Mouse (Mus musculus) left cerebral cortex, postnatal 36 days (tissue): ENCODE results near the gene Snorc. TPM values are rescaled to one million over a fixed set of nuclear protein-coding genes. Genes with fewer than 3 reads are reported as not detected.

Experiments used
- DNase-seq, 2 experiments: peaks; one replicate each; pipeline ENCODE4 v3.0.0; 2021 to 2022; ENCODE audit warnings: low spot score in 2 of 2, mixed read lengths in 1 of 2
- intact Hi-C: fragments of 180-260 bp; cut with DNase I; formaldehyde crosslinking; loops from one replicate; pipeline ENCODE4 v1.15.1; 2025
- total RNA-seq, 2 experiments: library from RNA; stranded (reverse); gene quantifications; 2 replicates each; pipeline ENCODE4 v1.2.3; 2021

Gene Snorc
- total RNA-seq, 2 experiments from 2014 or later = not detected

- DNase-seq = peak; percentile 53 to 62
- intact Hi-C loops = loop anchor here (5.0 kb wide), 3 partner anchors 83 to 213 kb away; no protein-coding TSS in a partner anchor
These were observed 38.8 kb downstream of the Snorc start for GRCm38 (mm10) chr1:87508591-87509560.

DNA sequence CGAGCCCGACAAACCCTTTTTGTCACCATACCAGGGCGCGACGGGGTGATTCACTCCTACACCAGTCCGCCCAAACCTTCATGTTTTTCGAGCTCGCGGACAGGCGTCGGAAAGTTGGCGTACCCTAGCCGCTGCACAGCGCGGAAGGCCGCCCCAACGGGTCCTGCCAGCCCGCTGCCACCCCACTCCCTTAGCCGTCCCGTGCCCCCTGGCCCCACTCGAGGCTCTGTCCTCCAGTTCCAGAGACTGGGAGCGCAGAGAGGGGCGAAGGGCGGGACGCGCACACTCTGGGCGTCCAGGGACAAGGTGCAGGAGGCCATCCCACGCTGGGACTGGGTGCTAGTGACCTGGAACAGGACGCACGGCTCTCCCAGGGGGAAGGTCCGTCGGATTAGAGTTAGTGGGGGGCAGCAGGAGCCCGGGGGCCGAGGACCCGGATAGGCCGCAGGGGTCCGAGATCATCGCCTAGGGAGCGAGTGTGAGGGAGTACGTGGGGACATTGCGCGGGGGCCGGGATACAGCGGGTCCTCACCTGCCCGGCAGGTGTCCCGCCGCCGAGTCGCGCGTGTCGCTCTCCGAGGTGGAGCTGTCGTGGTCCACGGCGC lies 39.6 kb downstream of the Snorc start, which contains the start of gene Neu2:
Gene Neu2 (plus strand): TSS at position 329 of the 605 bp plus-strand sequence.
- DNase-seq = peak in 1 of 2 experiments; percentile 53
- intact Hi-C loops = loop anchor here (5.0 kb wide), 3 partner anchors 83 to 213 kb away; no protein-coding TSS in a partner anchor

DNA sequence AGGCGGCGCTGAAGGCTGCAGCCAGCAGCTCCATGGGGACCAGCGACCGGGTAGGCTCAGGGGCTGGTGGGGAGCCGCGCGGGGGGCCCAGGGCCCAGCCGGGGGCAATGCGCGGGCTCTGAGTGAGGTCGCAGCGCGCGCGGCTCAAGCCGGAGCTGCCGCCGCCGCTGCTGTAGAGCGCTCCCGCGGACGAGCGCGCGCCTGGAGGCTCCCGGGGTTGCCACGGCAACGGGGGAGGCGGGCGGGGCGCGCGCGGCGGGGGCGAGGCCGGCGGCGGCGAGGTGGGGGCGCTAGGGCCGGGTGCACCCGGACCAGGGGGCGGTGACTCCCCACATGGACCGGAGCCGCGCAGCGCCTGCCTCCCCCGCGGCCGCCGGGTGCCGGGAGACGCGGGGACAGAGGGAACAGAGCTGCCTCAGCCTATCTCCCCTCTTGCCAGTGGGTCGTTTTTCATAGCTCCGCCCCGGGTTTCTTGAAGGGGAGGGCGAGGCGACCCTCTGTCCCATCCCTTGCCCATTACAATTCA lies 40.2 kb downstream of the Snorc start:
- intact Hi-C loops = no loop called here
- peak; percentile 70 to 82 for DNase-seq

DNA sequence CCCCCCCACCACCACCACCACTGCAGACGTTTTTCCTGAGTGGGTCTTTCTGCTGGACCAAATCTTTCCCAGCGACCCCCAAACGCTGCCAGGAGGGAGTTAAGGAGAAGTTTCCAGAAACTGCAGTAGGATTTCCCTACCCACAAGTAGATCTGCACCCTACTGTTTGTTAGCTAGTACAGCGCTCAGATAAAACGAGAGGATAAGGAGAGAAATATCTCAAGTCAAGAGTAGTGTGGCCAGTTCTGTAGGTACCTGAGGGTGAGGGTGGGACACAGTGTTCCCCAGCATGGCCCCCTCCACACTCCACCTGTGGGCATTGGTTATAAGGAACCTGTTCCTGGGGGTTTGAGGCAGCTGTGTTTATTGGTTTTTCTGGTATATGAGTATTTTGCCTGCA lies 40.8 kb downstream of the Snorc start:
- intact Hi-C loops = no loop called here
- DNase-seq = no peak

DNA sequence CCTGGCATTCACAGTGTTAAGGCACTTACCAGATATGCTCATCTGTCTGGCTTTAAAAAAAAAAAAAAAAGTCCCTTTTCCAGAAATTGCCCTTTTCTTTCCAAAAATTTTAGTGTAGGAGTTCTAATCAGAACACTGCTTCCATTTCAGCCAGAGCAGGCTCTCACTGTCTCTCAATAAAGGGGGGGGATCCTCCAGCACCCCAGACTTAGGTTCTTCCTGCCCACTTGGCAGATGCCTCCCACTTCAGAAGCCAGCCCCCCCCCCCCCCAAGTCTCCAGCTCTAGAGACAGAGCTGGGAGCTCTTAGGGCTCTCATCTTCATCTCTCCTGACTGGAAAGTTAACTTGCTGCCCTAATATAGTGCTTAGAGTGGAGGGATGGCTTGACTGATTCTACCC lies 50.4 kb downstream of the Snorc start:
- intact Hi-C loops = no loop called here
- no peak for DNase-seq

DNA sequence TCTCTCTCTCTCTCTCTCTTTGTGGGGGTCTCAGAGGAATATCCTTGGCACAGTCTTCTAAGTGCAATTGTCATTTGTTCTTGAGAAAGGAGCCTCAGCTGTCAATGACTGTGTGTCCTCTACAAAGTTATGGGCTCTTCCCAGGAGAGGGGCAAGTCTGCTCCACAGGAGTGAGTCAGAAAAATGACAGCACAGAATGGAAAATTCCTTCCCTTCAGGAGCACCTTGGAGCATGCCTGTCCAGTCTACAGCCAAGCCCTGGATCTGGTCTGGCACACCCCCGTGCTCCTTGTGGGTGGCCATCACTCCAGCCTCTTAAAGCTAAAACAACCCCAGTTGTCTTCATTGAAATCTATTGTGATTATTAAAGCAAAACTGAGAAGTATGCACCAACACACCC lies 51.5 kb downstream of the Snorc start:
- intact Hi-C loops = no loop called here
- DNase-seq = no peak

- DNase-seq = no peak
- intact Hi-C loops = no loop called here
These were observed 55.0 kb downstream of the Snorc start for GRCm38 (mm10) chr1:87525041-87525440.

Other genes with a start within 250 kb of the Snorc start
- gene Efhd1, start 205.9 kb upstream of the Snorc start, total RNA-seq = 10 to 100 TPM; 10.9 to 16.4 TPM
- gene Gigyf2, start 143.3 kb upstream of the Snorc start, total RNA-seq = 100 to 1,000 TPM; 106 to 121 TPM
- 1 to 10 TPM; 2.1 to 3.9 TPM for gene Kcnj13, start 75.5 kb upstream of the Snorc start, total RNA-seq
- gene Neu2, start 39.6 kb downstream of the Snorc start, total RNA-seq = 1 to 10 TPM; 5.7 to 8.7 TPM
- 100 to 1,000 TPM; 359 to 394 TPM for gene Ngef, start 103.6 kb downstream of the Snorc start, total RNA-seq
- gene Inpp5d, start 150.0 kb downstream of the Snorc start, total RNA-seq = 10 to 100 TPM; 19.8 to 20.5 TPM